In genomic region chr10:83533258-83533909, GRCm38 (mm10) we compare ENCODE assay signal across 8 mouse cellular contexts. TPM values are rescaled to one million over a fixed set of nuclear protein-coding genes. Genes with fewer than 3 reads are reported as not detected.
DNase-seq lines count a peak whose midpoint lies in the region; ATAC-seq and TF ChIP-seq lines count a peak whose summit lies in the region.

No protein-coding gene starts in this region.

- no peak for TF ChIP-seq CTCF in testis, adult 2 months (IDR thresholded peaks at IDR 0.05; ENCODE audit: control insufficient read depth, insufficient read depth, insufficient replicate concordance, low read depth, low read length)

- no peaks in the 10 kb centered on the region for H3K9me3 ChIP-seq in embryonic facial prominence, embryonic 13.5 days
- H3K9me3 ChIP-seq in limb, embryonic 13.5 days, result no peaks in the 10 kb centered on the region
- H3K9me3 ChIP-seq in midbrain, embryonic 13.5 days, result no peaks in the 10 kb centered on the region

- WGBS in embryonic facial prominence, embryonic 13.5 days, result 2% methylated on average over 27 of the region's 27 CpGs
- WGBS in limb, embryonic 13.5 days, result 5% methylated on average over 27 of the region's 27 CpGs
- WGBS in midbrain, embryonic 13.5 days, result 3% methylated on average over 27 of the region's 27 CpGs

- H3K9ac ChIP-seq in embryonic facial prominence, embryonic 13.5 days, result peak overlapping the region; percentile 71
- peak overlapping the region; percentile 67 for H3K9ac ChIP-seq in limb, embryonic 13.5 days
- H3K9ac ChIP-seq in midbrain, embryonic 13.5 days (replicated peaks), result peak overlapping the region; percentile 87

- no peak for TF ChIP-seq POLR2A in testis, adult 2 months (IDR thresholded peaks at IDR 0.05; ENCODE audit: control insufficient read depth, low read depth, low read length)

- no peak overlapping the region for H3K27ac ChIP-seq in testis, adult 2 months (ENCODE audit: control insufficient read depth, insufficient read depth, low read depth, low read length)
- H3K27ac ChIP-seq in embryonic facial prominence, embryonic 13.5 days, result no peak overlapping the region
- no peak overlapping the region for H3K27ac ChIP-seq in limb, embryonic 13.5 days
- H3K27ac ChIP-seq in midbrain, embryonic 13.5 days, result peak overlapping the region; percentile 83

- H3K4me2 ChIP-seq in embryonic facial prominence, embryonic 13.5 days, result peak overlapping the region; percentile 97
- peak overlapping the region; percentile 95 for H3K4me2 ChIP-seq in limb, embryonic 13.5 days (replicated peaks)
- peak overlapping the region; percentile 66 for H3K4me2 ChIP-seq in midbrain, embryonic 13.5 days (replicated peaks)

- H3K4me3 ChIP-seq in testis, adult 2 months (ENCODE audit: control insufficient read depth, low read depth, low read length), result peak overlapping the region; percentile 44
- peak overlapping the region; percentile 49 for H3K4me3 ChIP-seq in embryonic facial prominence, embryonic 13.5 days
- peak overlapping the region; percentile 52 for H3K4me3 ChIP-seq in limb, embryonic 13.5 days
- peak overlapping the region; percentile 51 for H3K4me3 ChIP-seq in midbrain, embryonic 13.5 days (replicated peaks)

- no peaks in the 10 kb centered on the region for H3K27me3 ChIP-seq in testis, adult 2 months (ENCODE audit: control insufficient read depth, insufficient read depth, low read length)
- peaks cover 37% of the 10 kb centered on the region for H3K27me3 ChIP-seq in embryonic facial prominence, embryonic 13.5 days
- peaks cover 25% of the 10 kb centered on the region for H3K27me3 ChIP-seq in limb, embryonic 13.5 days
- 0 out of 2 replicates have a peak, but pooled peaks cover 8% of the 10 kb centered on the region for H3K27me3 ChIP-seq in midbrain, embryonic 13.5 days

- peaks cover 7% of the 10 kb centered on the region for H3K4me1 ChIP-seq in testis, adult 2 months (ENCODE audit: control insufficient read depth, insufficient read depth, low read length)
- H3K4me1 ChIP-seq in embryonic facial prominence, embryonic 13.5 days, result 0 out of 2 replicates have a peak, but pooled peaks cover 10% of the 10 kb centered on the region
- peaks cover 10% of the 10 kb centered on the region; the same call in 1 of the 2 replicates for H3K4me1 ChIP-seq in limb, embryonic 13.5 days
- peaks cover 16% of the 10 kb centered on the region for H3K4me1 ChIP-seq in midbrain, embryonic 13.5 days (replicated peaks)

- DNase-seq in testis, postnatal 14 days (ENCODE audit: low spot score), result no peak
- DNase-seq in heart, adult 18-20 months, result peak; percentile 73 to 80
- DNase-seq in kidney, adult 18-20 months, result peak; percentile 6
- DNase-seq in telencephalon, adult 2 months (ENCODE audit: low read depth, low spot score), result peak; percentile 47

- H3K36me3 ChIP-seq in testis, adult 2 months (ENCODE audit: control insufficient read depth, insufficient read depth, low read length), result no peaks in the 10 kb centered on the region
- H3K36me3 ChIP-seq in embryonic facial prominence, embryonic 13.5 days, result no peaks in the 10 kb centered on the region
- no peaks in the 10 kb centered on the region for H3K36me3 ChIP-seq in limb, embryonic 13.5 days
- H3K36me3 ChIP-seq in midbrain, embryonic 13.5 days, result no peaks in the 10 kb centered on the region

- peak; percentile 34; the same call in 1 of the 2 replicates for ATAC-seq in embryonic facial prominence, embryonic 13.5 days (ENCODE audit: insufficient number of reproducible peaks, insufficient read depth, low FRiP score, low TSS enrichment, low read depth)
- ATAC-seq in limb, embryonic 13.5 days (ENCODE audit: low FRiP score, low read depth), result peak; percentile 49; the same call in 1 of the 2 replicates
- peak; percentile 78; the same call in 1 of the 2 replicates for ATAC-seq in midbrain, embryonic 13.5 days

RNA-seq across cellular contexts. Expression of gene Aldh1l2, which starts 0.6 kb away (rescaled TPM):
- 0.32 and 0.34 TPM in 2 replicates for polyA plus RNA-seq in testis, adult 2 months (2012; rRNA removed)
- polyA plus RNA-seq in embryonic facial prominence, embryonic 13.5 days (2015; fragmentation: Nextera tagmentation; extraction: Ambion mirVana), result 2.6 TPM in 2 replicates
- total RNA-seq in heart, adult 18-20 months (2021), result 10 to 100 TPM; 10.3 to 13.0 TPM
- polyA plus RNA-seq in limb, embryonic 13.5 days (2015; fragmentation: Nextera tagmentation; extraction: Ambion mirVana), result 2.9 and 3.2 TPM in 2 replicates
- polyA plus RNA-seq in midbrain, embryonic 13.5 days (2015; fragmentation: Nextera tagmentation; extraction: Ambion mirVana), result 15.3 and 15.9 TPM in 2 replicates

RNA-seq across cellular contexts. Expression of gene Washc4, which starts 10.2 kb away (rescaled TPM):
- 0.89 and 1.3 TPM in 2 replicates for polyA plus RNA-seq in testis, adult 2 months (2012; rRNA removed)
- 41.6 and 45.7 TPM in 2 replicates for polyA plus RNA-seq in embryonic facial prominence, embryonic 13.5 days (2015; fragmentation: Nextera tagmentation; extraction: Ambion mirVana)
- 10 to 100 TPM; 15.2 to 16.4 TPM for total RNA-seq in heart, adult 18-20 months (2021)
- 37.2 and 43.4 TPM in 2 replicates for polyA plus RNA-seq in limb, embryonic 13.5 days (2015; fragmentation: Nextera tagmentation; extraction: Ambion mirVana)
- 33.3 and 37.5 TPM in 2 replicates for polyA plus RNA-seq in midbrain, embryonic 13.5 days (2015; fragmentation: Nextera tagmentation; extraction: Ambion mirVana)

Comparison
In these comparisons a context has a peak if more than half of its experiments do, and no peak if none do; other contexts are left out.
1. RNA of gene Washc4, which starts 10.2 kb away (polyA plus RNA-seq): 37.2 to 43.4 TPM in limb, embryonic 13.5 days, 41.6 to 45.7 TPM in embryonic facial prominence, embryonic 13.5 days and 33.3 to 37.5 TPM in midbrain, embryonic 13.5 days; 0.89 to 1.3 TPM in testis, adult 2 months; every median in the first group is over 10 times any median in the second.
2. Peak in every context shown above with its lines, with median percentiles within 50 percentile points of each other: H3K4me3 ChIP-seq, ATAC-seq, H3K4me2 ChIP-seq and H3K9ac ChIP-seq.